Mouse (Mus musculus) testis, adult 2 months (tissue): ENCODE data around the gene Zfp827.

Source experiments
- CTCF ChIP-seq: fragments of 200-500 bp; IDR thresholded peaks from 2 replicates; pipeline ENCODE4 v1.5.1; 2012; ENCODE audit warnings: low read depth, mild to moderate bottlenecking, inconsistent platforms, low read length, moderate library complexity; ENCODE audit not compliant: control insufficient read depth, insufficient read depth, insufficient replicate concordance
- POLR2A ChIP-seq: fragments of 200-500 bp; IDR thresholded peaks from 2 replicates; pipeline ENCODE4 v1.6.1; 2012; ENCODE audit warnings: low read depth, mild to moderate bottlenecking, inconsistent platforms, low read length, moderate library complexity; ENCODE audit not compliant: control insufficient read depth

- TF ChIP-seq POLR2A (no peak), CTCF (no peak)
Observed at GRCm38 (mm10) chr8:79083461-79084358, 55.5 kb downstream of the Zfp827 start.
